Mouse (Mus musculus): ENCODE results near the gene Zfand3. TPM values are rescaled to one million over a fixed set of nuclear protein-coding genes. Genes with fewer than 3 reads are reported as not detected.

Gene Zfand3
- polyA plus RNA-seq, 1 experiment, result 146 TPM

GRCm38 (mm10) chr17:30155411-30155925 is 150.9 kb downstream of the Zfand3 start:
- TF ChIP-seq POLR2A (IDR thresholded peaks at IDR 0.05; ENCODE audit: borderline replicate concordance, extremely low read depth, insufficient read depth, insufficient read length, poor library complexity, severe bottlenecking), result no peak
- no peak for TF ChIP-seq CTCF (IDR thresholded peaks at IDR 0.05; ENCODE audit: borderline replicate concordance, extremely low read depth, insufficient read depth, insufficient read length)
- DNase-seq (ENCODE audit: low read depth), result no peak

GRCm38 (mm10) chr17:30158419-30159108 is 154.0 kb downstream of the Zfand3 start:
- TF ChIP-seq CTCF (IDR thresholded peaks at IDR 0.05; ENCODE audit: borderline replicate concordance, extremely low read depth, insufficient read depth, insufficient read length) (no peak), POLR2A (IDR thresholded peaks at IDR 0.05; ENCODE audit: borderline replicate concordance, extremely low read depth, insufficient read depth, insufficient read length, poor library complexity, severe bottlenecking) (no peak)
- peak; percentile 57 for DNase-seq (ENCODE audit: low read depth)

GRCm38 (mm10) chr17:30159341-30159740 is 154.8 kb downstream of the Zfand3 start:
- TF ChIP-seq POLR2A (IDR thresholded peaks at IDR 0.05; ENCODE audit: borderline replicate concordance, extremely low read depth, insufficient read depth, insufficient read length, poor library complexity, severe bottlenecking) (no peak), CTCF (IDR thresholded peaks at IDR 0.05; ENCODE audit: borderline replicate concordance, extremely low read depth, insufficient read depth, insufficient read length) (no peak)
- DNase-seq (ENCODE audit: low read depth), result no peak

DNA sequence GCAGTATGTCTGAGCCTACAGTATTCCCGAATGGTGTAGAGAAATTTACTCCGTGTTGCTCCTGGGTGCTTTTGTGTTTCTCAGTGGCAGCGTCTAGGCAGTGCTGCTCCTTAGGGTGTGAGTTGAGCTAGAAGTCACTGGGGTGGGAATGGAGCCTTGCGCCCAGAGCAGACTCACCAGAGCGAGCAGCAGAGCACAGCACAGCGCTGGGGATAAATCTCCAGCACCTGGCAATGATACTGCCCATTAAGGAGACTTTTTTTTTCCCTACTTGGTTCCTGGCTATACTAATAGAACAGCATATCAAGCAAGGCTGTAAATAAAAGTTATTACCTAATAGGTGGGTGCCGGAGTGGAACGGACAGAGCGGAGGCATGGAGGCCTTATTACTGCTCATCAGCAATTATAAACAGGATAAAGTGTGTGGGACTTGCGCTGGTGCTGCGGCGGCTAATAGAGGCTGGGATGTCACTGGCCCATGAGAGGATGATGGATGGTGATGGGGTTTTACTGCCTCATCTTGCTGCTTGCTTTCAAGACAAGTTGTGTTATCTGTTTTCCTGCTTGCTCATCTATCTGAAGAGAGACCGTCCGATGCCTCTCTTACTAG is 156.4 kb downstream of the Zfand3 start:
- DNase-seq (ENCODE audit: low read depth), result no peak
- TF ChIP-seq POLR2A (IDR thresholded peaks at IDR 0.05; ENCODE audit: borderline replicate concordance, extremely low read depth, insufficient read depth, insufficient read length, poor library complexity, severe bottlenecking) (no peak), CTCF (IDR thresholded peaks at IDR 0.05; ENCODE audit: borderline replicate concordance, extremely low read depth, insufficient read depth, insufficient read length) (no peak)

- no peak for DNase-seq (ENCODE audit: low read depth)
- TF ChIP-seq CTCF (IDR thresholded peaks at IDR 0.05; ENCODE audit: borderline replicate concordance, extremely low read depth, insufficient read depth, insufficient read length) (no peak), POLR2A (IDR thresholded peaks at IDR 0.05; ENCODE audit: borderline replicate concordance, extremely low read depth, insufficient read depth, insufficient read length, poor library complexity, severe bottlenecking) (no peak)
These were observed 158.4 kb downstream of the Zfand3 start for GRCm38 (mm10) chr17:30162983-30163382.

DNA sequence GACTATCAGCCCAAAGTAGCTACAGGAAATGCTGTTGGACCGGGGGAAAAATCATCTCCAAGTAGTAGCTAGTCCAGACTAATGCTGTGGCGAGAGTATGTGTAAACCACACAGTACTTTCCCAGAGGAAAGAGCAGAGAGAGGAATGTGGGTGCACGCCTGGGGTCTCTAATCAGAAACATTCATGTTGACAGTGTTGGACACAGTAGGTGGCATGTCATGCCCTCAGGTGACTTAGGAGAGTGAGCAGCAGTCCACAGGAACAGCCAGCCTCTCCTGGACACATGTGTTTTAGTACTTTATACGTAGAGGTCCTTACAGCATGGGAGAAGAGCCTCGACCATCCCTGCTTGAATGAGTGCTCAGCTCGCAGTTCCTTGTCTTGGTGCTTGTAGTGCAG is 159.3 kb downstream of the Zfand3 start:
- no peak for DNase-seq (ENCODE audit: low read depth)
- no peak for TF ChIP-seq CTCF (IDR thresholded peaks at IDR 0.05; ENCODE audit: borderline replicate concordance, extremely low read depth, insufficient read depth, insufficient read length)
- no peak for TF ChIP-seq POLR2A (IDR thresholded peaks at IDR 0.05; ENCODE audit: borderline replicate concordance, extremely low read depth, insufficient read depth, insufficient read length, poor library complexity, severe bottlenecking)

GRCm38 (mm10) chr17:30164818-30165217 is 160.3 kb downstream of the Zfand3 start:
- DNase-seq (ENCODE audit: low read depth), result no peak
- TF ChIP-seq POLR2A (IDR thresholded peaks at IDR 0.05; ENCODE audit: borderline replicate concordance, extremely low read depth, insufficient read depth, insufficient read length, poor library complexity, severe bottlenecking), result no peak
- no peak for TF ChIP-seq CTCF (IDR thresholded peaks at IDR 0.05; ENCODE audit: borderline replicate concordance, extremely low read depth, insufficient read depth, insufficient read length)

DNA sequence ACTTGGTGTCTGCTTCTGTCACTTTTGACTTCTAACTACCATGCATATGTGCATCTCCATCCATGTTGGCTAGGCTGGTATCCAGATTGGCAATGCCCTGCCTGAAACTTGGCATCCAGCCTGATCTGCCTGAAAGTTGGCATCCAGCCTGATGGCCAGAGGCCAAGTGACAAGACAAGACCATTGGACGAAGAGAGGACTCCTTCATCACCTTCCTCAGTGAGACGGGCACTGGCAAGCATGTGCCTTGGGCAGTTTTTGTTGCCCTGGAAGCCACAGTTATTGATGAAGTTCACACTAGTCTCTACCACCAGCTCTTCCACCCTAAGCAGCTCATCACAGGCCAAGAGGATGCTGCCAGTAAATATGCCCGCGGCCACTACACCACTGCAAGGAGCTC is 172.9 kb downstream of the Zfand3 start:
- TF ChIP-seq POLR2A (IDR thresholded peaks at IDR 0.05; ENCODE audit: borderline replicate concordance, extremely low read depth, insufficient read depth, insufficient read length, poor library complexity, severe bottlenecking) (no peak), CTCF (IDR thresholded peaks at IDR 0.05; ENCODE audit: borderline replicate concordance, extremely low read depth, insufficient read depth, insufficient read length) (no peak)
- DNase-seq (ENCODE audit: low read depth), result peak; percentile 57

DNA sequence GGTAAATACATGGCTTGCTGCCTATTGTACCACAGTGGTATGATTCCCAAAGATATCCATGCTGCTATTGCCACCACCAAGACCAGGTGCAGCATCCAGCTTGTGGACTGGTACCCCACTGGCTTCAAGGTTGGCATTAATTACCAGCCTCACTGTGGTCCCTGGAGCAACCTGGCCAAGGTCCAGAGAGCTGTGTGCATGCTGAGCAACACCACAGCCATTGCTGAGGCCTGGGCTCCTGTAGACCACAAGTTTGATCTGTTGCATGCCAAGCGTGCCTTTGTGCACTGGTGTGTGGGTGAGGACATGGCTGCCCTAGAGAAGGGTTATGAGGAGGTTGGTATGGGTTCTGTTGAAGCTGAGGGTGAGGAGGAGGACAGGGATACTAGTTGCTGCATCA is 173.9 kb downstream of the Zfand3 start:
- no peak for DNase-seq (ENCODE audit: low read depth)
- no peak for TF ChIP-seq POLR2A (IDR thresholded peaks at IDR 0.05; ENCODE audit: borderline replicate concordance, extremely low read depth, insufficient read depth, insufficient read length, poor library complexity, severe bottlenecking)

DNA sequence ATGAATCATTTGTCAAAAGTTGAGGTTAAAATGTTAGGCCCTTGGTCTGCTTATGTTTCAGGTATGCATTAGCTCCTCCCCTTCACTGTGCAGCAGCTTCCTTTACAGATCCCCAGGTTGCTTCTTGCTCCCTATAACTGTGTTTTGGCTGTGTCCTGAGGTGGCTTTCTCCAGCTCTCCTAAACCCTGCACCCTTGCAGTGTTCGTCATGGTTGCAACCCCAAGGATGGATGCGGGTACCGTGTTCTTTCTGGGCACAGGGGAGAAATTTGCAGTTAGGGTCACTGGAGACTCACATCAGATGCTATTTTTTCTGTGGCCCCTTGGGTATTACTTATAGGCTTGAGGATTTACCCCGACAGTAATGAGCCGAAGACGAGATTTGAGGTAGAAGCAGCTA is 175.7 kb downstream of the Zfand3 start:
- DNase-seq (ENCODE audit: low read depth), result no peak
- TF ChIP-seq POLR2A (IDR thresholded peaks at IDR 0.05; ENCODE audit: borderline replicate concordance, extremely low read depth, insufficient read depth, insufficient read length, poor library complexity, severe bottlenecking) (no peak), CTCF (IDR thresholded peaks at IDR 0.05; ENCODE audit: borderline replicate concordance, extremely low read depth, insufficient read depth, insufficient read length) (no peak)

- no peak for TF ChIP-seq POLR2A (IDR thresholded peaks at IDR 0.05; ENCODE audit: borderline replicate concordance, extremely low read depth, insufficient read depth, insufficient read length, poor library complexity, severe bottlenecking)
- TF ChIP-seq CTCF (IDR thresholded peaks at IDR 0.05; ENCODE audit: borderline replicate concordance, extremely low read depth, insufficient read depth, insufficient read length), result no peak
- DNase-seq (ENCODE audit: low read depth), result no peak
These were observed 177.0 kb downstream of the Zfand3 start for GRCm38 (mm10) chr17:30181554-30181953.

DNA sequence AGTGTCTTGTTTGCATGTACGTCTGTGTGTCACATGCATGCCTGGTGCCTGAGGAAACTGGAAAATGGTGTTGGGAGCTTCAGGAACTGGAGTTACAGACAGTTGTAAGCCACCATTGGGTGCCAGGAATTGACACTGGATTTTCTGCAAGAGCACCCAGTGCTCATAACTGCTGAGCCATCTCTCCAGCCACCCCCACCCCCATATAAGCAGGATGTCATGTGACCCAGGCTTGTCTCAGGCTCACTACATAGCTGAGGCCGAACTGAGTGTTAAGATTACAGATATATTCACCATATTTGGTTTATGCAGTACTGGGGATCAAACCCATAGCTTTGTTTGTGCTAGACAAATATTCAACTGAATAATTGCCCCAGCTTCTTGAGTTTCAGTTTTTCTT is 177.5 kb downstream of the Zfand3 start:
- no peak for DNase-seq (ENCODE audit: low read depth)
- TF ChIP-seq CTCF (IDR thresholded peaks at IDR 0.05; ENCODE audit: borderline replicate concordance, extremely low read depth, insufficient read depth, insufficient read length) (no peak), POLR2A (IDR thresholded peaks at IDR 0.05; ENCODE audit: borderline replicate concordance, extremely low read depth, insufficient read depth, insufficient read length, poor library complexity, severe bottlenecking) (no peak)
